Mouse (Mus musculus): ENCODE data around the gene Mink1.

DNA sequence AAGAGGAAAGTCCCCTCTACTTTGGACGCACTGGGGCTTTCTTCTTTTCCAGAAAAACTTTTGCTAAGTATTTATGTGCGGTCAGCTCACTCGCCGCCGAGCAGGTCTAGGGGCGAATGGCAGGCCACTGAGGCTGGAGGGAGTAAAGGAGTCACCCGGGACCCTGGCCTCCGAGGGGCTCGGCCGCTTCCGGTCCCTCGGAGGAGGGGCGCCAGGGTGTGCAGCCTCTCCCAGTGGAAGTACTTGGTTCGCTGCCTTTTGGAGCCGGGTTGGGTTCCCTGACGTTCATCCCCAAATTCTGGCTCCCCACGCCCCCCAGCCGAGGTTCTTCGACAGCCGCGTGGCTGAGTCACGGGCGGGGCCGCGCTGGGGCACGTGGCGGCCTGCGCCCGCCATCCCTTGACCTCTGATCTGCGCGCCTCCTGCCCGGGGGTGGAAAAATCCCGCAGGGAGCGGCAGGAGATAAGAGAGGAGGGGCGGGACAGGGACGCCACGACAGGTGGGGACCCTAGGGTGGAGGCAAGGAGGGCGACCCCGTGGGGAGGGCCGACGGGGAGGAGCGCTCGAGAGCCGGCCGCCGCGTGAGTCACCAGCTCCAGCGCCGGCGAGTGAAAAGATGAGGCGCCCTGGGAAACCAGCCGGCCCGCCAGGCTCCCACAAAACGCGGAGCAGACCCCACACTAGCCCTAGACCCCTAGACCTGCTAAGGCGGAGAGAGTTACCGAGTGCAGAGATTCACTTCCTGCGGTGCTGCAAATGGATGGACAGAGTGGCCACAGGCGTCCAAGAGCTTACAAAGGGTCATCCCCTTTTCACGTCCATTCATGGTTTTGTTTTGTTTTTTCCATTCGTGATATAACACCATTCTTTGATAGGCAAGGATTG lies 93.1 kb downstream of the Mink1 start:
- peak; percentile 15 for TF ChIP-seq TCF12 (IDR thresholded peaks at IDR 0.05; ENCODE audit: low read depth, low read length)
- no peak for TF ChIP-seq CTCF (IDR thresholded peaks at IDR 0.05 in 2 of 3, conservative IDR thresholded peaks at IDR 0.05 in 1 of 3; ENCODE audit: control insufficient read depth in 1 of 3, insufficient read depth in 1 of 3, low read depth in 2 of 3, low read length in 3 of 3, poor library complexity in 1 of 3, severe bottlenecking in 1 of 3)

Measured in MEL (cell line).